Mouse (Mus musculus): ENCODE measurements at regions not wholly inside any gene's neighbourhood (a gene's known extent, or its start where the extent isn't known, plus 50 kb on each side); places are given as distances from the start of the nearest gene placed in this dataset.

- Histone ChIP-seq H3K4me3 (ENCODE audit: low read depth, low read length) (no peak overlapping the region), H3K4me2 (ENCODE audit: low read depth, low read length) (no peak overlapping the region), H3K4me1 (ENCODE audit: control insufficient read depth, insufficient read depth, low read length) (peaks cover 1% of the 10 kb centered on the region; the same call in 1 of the 2 replicates), H3K9ac (ENCODE audit: low read depth, low read length) (no peak overlapping the region), H3K27me3 (replicated peaks; ENCODE audit: control insufficient read depth, insufficient read depth, low read length) (no peaks in the 10 kb centered on the region), H3K36me3 (ENCODE audit: control insufficient read depth, insufficient read depth, low read length) (no peaks in the 10 kb centered on the region), H3K9me3 (ENCODE audit: control insufficient read depth, low read length) (no peaks in the 10 kb centered on the region), H3K27ac (replicated peaks; ENCODE audit: low read depth, low read length) (no peak overlapping the region)
- DNase-seq (ENCODE audit: low spot score) (peak; percentile 59), ATAC-seq (ENCODE audit: low read depth) (no peak)
- 70% methylated on average over 5 of the region's 5 CpGs for WGBS
These were observed 424.1 kb downstream of the Fgf9 start for GRCm38 (mm10) chr14:58494400-58494987.

- Histone ChIP-seq H3K27me3 (replicated peaks; ENCODE audit: control insufficient read depth, insufficient read depth, low read length) (no peaks in the 10 kb centered on the region), H3K27ac (replicated peaks; ENCODE audit: low read depth, low read length) (no peak overlapping the region), H3K4me1 (ENCODE audit: control insufficient read depth, insufficient read depth, low read length) (no peaks in the 10 kb centered on the region), H3K36me3 (ENCODE audit: control insufficient read depth, insufficient read depth, low read length) (no peaks in the 10 kb centered on the region), H3K9me3 (ENCODE audit: control insufficient read depth, low read length) (no peaks in the 10 kb centered on the region), H3K4me3 (ENCODE audit: low read depth, low read length) (no peak overlapping the region), H3K4me2 (ENCODE audit: low read depth, low read length) (no peak overlapping the region), H3K9ac (ENCODE audit: low read depth, low read length) (no peak overlapping the region)
- ATAC-seq (ENCODE audit: low read depth) (no peak), DNase-seq (ENCODE audit: low spot score) (no peak)
- WGBS = 77% methylated on average over 2 of the region's 2 CpGs
These were observed 421.8 kb downstream of the Fgf9 start for GRCm38 (mm10) chr14:58492118-58492517.

GRCm38 (mm10) chr14:58488803-58489202 is 418.5 kb downstream of the Fgf9 start:
- no peak overlapping the region for H3K9ac ChIP-seq (ENCODE audit: low read depth, low read length)
- H3K4me1 ChIP-seq (ENCODE audit: control insufficient read depth, insufficient read depth, low read length) = no peaks in the 10 kb centered on the region
- no peak overlapping the region for H3K27ac ChIP-seq (replicated peaks; ENCODE audit: low read depth, low read length)
- WGBS = 60% methylated on average over 6 of the region's 6 CpGs
- H3K36me3 ChIP-seq (ENCODE audit: control insufficient read depth, insufficient read depth, low read length) = no peaks in the 10 kb centered on the region
- no peak overlapping the region for H3K4me2 ChIP-seq (ENCODE audit: low read depth, low read length)
- ATAC-seq (ENCODE audit: low read depth) = peak; percentile 55; the same call in 1 of the 2 replicates
- no peaks in the 10 kb centered on the region for H3K27me3 ChIP-seq (replicated peaks; ENCODE audit: control insufficient read depth, insufficient read depth, low read length)
- peak; percentile 68 for DNase-seq (ENCODE audit: low spot score)
- H3K9me3 ChIP-seq (ENCODE audit: control insufficient read depth, low read length) = no peaks in the 10 kb centered on the region
- no peak overlapping the region for H3K4me3 ChIP-seq (ENCODE audit: low read depth, low read length)

- 82% methylated on average over 6 of the region's 6 CpGs for WGBS
These were observed 417.5 kb downstream of the Fgf9 start for GRCm38 (mm10) chr14:58487836-58488235.

GRCm38 (mm10) chr14:58480454-58480853 is 410.1 kb downstream of the Fgf9 start:
- Histone ChIP-seq H3K9me3 (ENCODE audit: control insufficient read depth, low read length) (no peaks in the 10 kb centered on the region), H3K9ac (ENCODE audit: low read depth, low read length) (no peak overlapping the region), H3K27ac (replicated peaks; ENCODE audit: low read depth, low read length) (no peak overlapping the region), H3K4me3 (ENCODE audit: low read depth, low read length) (no peak overlapping the region), H3K36me3 (ENCODE audit: control insufficient read depth, insufficient read depth, low read length) (no peaks in the 10 kb centered on the region), H3K4me2 (ENCODE audit: low read depth, low read length) (no peak overlapping the region), H3K27me3 (replicated peaks; ENCODE audit: control insufficient read depth, insufficient read depth, low read length) (no peaks in the 10 kb centered on the region), H3K4me1 (ENCODE audit: control insufficient read depth, insufficient read depth, low read length) (0 out of 2 replicates have a peak, but pooled peaks cover 3% of the 10 kb centered on the region)
- DNase-seq (ENCODE audit: low spot score) (no peak), ATAC-seq (ENCODE audit: low read depth) (no peak)
- WGBS = 85% methylated on average over 2 of the region's 2 CpGs

More at GRCm38 (mm10) chr14:58487836-58488235, 417.5 kb downstream of the Fgf9 start:
- DNase-seq (ENCODE audit: low spot score) (no peak), ATAC-seq (ENCODE audit: low read depth) (no peak)
- no peaks in the 10 kb centered on the region for H3K36me3 ChIP-seq (ENCODE audit: control insufficient read depth, insufficient read depth, low read length)
- H3K4me1 ChIP-seq (ENCODE audit: control insufficient read depth, insufficient read depth, low read length) = no peaks in the 10 kb centered on the region
- H3K4me3 ChIP-seq (ENCODE audit: low read depth, low read length) = no peak overlapping the region
- H3K9me3 ChIP-seq (ENCODE audit: control insufficient read depth, low read length) = no peaks in the 10 kb centered on the region
- H3K27me3 ChIP-seq (replicated peaks; ENCODE audit: control insufficient read depth, insufficient read depth, low read length) = no peaks in the 10 kb centered on the region
- no peak overlapping the region for H3K27ac ChIP-seq (replicated peaks; ENCODE audit: low read depth, low read length)
- H3K9ac ChIP-seq (ENCODE audit: low read depth, low read length) = no peak overlapping the region
- H3K4me2 ChIP-seq (ENCODE audit: low read depth, low read length) = no peak overlapping the region

- Histone ChIP-seq H3K27ac (replicated peaks; ENCODE audit: low read depth, low read length) (no peak overlapping the region), H3K9ac (ENCODE audit: low read depth, low read length) (no peak overlapping the region), H3K4me3 (ENCODE audit: low read depth, low read length) (no peak overlapping the region), H3K4me1 (ENCODE audit: control insufficient read depth, insufficient read depth, low read length) (0 out of 2 replicates have a peak, but pooled peaks cover 11% of the 10 kb centered on the region), H3K27me3 (replicated peaks; ENCODE audit: control insufficient read depth, insufficient read depth, low read length) (no peaks in the 10 kb centered on the region), H3K4me2 (ENCODE audit: low read depth, low read length) (no peak overlapping the region), H3K9me3 (ENCODE audit: control insufficient read depth, low read length) (no peaks in the 10 kb centered on the region), H3K36me3 (ENCODE audit: control insufficient read depth, insufficient read depth, low read length) (no peaks in the 10 kb centered on the region)
- no peak for DNase-seq (ENCODE audit: low spot score)
- 48% methylated on average over 3 of the region's 3 CpGs for WGBS
- no peak for ATAC-seq (ENCODE audit: low read depth)
These were observed 400.3 kb downstream of the Fgf9 start for GRCm38 (mm10) chr14:58470678-58471077.

GRCm38 (mm10) chr14:58468451-58468850 is 398.1 kb downstream of the Fgf9 start:
- ATAC-seq (ENCODE audit: low read depth) = 0 out of 2 replicates have a peak, but pooled peaks have one; percentile 18
- no peaks in the 10 kb centered on the region for H3K36me3 ChIP-seq (ENCODE audit: control insufficient read depth, insufficient read depth, low read length)
- H3K9ac ChIP-seq (ENCODE audit: low read depth, low read length) = no peak overlapping the region
- DNase-seq (ENCODE audit: low spot score) = peak; percentile 51
- 0 out of 2 replicates have a peak, but pooled peaks cover 6% of the 10 kb centered on the region for H3K9me3 ChIP-seq (ENCODE audit: control insufficient read depth, low read length)
- H3K27ac ChIP-seq (replicated peaks; ENCODE audit: low read depth, low read length) = no peak overlapping the region
- no peak overlapping the region for H3K4me2 ChIP-seq (ENCODE audit: low read depth, low read length)
- WGBS = 60% methylated on average over 7 of the region's 7 CpGs
- H3K27me3 ChIP-seq (replicated peaks; ENCODE audit: control insufficient read depth, insufficient read depth, low read length) = no peaks in the 10 kb centered on the region
- H3K4me3 ChIP-seq (ENCODE audit: low read depth, low read length) = no peak overlapping the region
- 0 out of 2 replicates have a peak, but pooled peaks cover 4% of the 10 kb centered on the region for H3K4me1 ChIP-seq (ENCODE audit: control insufficient read depth, insufficient read depth, low read length)

GRCm38 (mm10) chr14:58467856-58468255 is 397.5 kb downstream of the Fgf9 start:
- no peak overlapping the region for H3K9ac ChIP-seq (ENCODE audit: low read depth, low read length)
- 0 out of 2 replicates have a peak, but pooled peaks cover 6% of the 10 kb centered on the region for H3K9me3 ChIP-seq (ENCODE audit: control insufficient read depth, low read length)
- H3K27me3 ChIP-seq (replicated peaks; ENCODE audit: control insufficient read depth, insufficient read depth, low read length) = no peaks in the 10 kb centered on the region
- no peak overlapping the region for H3K27ac ChIP-seq (replicated peaks; ENCODE audit: low read depth, low read length)
- ATAC-seq (ENCODE audit: low read depth) (peak; percentile 57; the same call in 1 of the 2 replicates), DNase-seq (ENCODE audit: low spot score) (peak; percentile 56)
- H3K36me3 ChIP-seq (ENCODE audit: control insufficient read depth, insufficient read depth, low read length) = no peaks in the 10 kb centered on the region
- no peak overlapping the region for H3K4me2 ChIP-seq (ENCODE audit: low read depth, low read length)
- 59% methylated on average over 5 of the region's 5 CpGs for WGBS
- H3K4me1 ChIP-seq (ENCODE audit: control insufficient read depth, insufficient read depth, low read length) = 0 out of 2 replicates have a peak, but pooled peaks cover 4% of the 10 kb centered on the region
- no peak overlapping the region for H3K4me3 ChIP-seq (ENCODE audit: low read depth, low read length)

- Histone ChIP-seq H3K9me3 (ENCODE audit: control insufficient read depth, low read length) (no peaks in the 10 kb centered on the region), H3K4me2 (ENCODE audit: low read depth, low read length) (no peak overlapping the region), H3K36me3 (ENCODE audit: control insufficient read depth, insufficient read depth, low read length) (no peaks in the 10 kb centered on the region), H3K4me1 (ENCODE audit: control insufficient read depth, insufficient read depth, low read length) (no peaks in the 10 kb centered on the region), H3K9ac (ENCODE audit: low read depth, low read length) (no peak overlapping the region), H3K27me3 (replicated peaks; ENCODE audit: control insufficient read depth, insufficient read depth, low read length) (no peaks in the 10 kb centered on the region), H3K27ac (replicated peaks; ENCODE audit: low read depth, low read length) (no peak overlapping the region), H3K4me3 (ENCODE audit: low read depth, low read length) (no peak overlapping the region)
- no peak for ATAC-seq (ENCODE audit: low read depth)
- no peak for DNase-seq (ENCODE audit: low spot score)
- WGBS = 87% methylated on average over 5 of the region's 5 CpGs
These were observed 376.5 kb downstream of the Fgf9 start for GRCm38 (mm10) chr14:58446776-58447354.

Data from embryonic facial prominence, embryonic 14.5 days (tissue).